Mouse (Mus musculus): ENCODE measurements around the gene Slc16a10.

- TF ChIP-seq CTCF (conservative IDR thresholded peaks at IDR 0.05; ENCODE audit: low read length) (no peak), POU5F1 (IDR thresholded peaks at IDR 0.05; ENCODE audit: borderline replicate concordance, low read length) (no peak), NANOG (IDR thresholded peaks at IDR 0.05; ENCODE audit: borderline replicate concordance, low read length) (no peak)
These were observed 73.5 kb downstream of the Slc16a10 start for GRCm38 (mm10) chr10:40068595-40068994.
